Mouse (Mus musculus): ENCODE results near the gene Hoxa6. TPM values are rescaled to one million over a fixed set of nuclear protein-coding genes. Genes with fewer than 3 reads are reported as not detected.

The Hoxa6 gene
- polyA plus RNA-seq, 1 experiment from 2014 or later: 0.33 TPM

GRCm38 (mm10) chr6:52238155-52238545 lies 29.6 kb upstream of the Hoxa6 start:
- H3K4me3 ChIP-seq (ENCODE audit: low read depth, low read length): no peak overlapping the region
- ATAC-seq (ENCODE audit: low FRiP score, low TSS enrichment) (no peak), DNase-seq (ENCODE audit: low spot score) (no peak)
- H3K27ac ChIP-seq (replicated peaks): no peak overlapping the region
- H3K9me3 ChIP-seq (ENCODE audit: control insufficient read depth, low read length): no peaks in the 10 kb centered on the region
- H3K9ac ChIP-seq (ENCODE audit: low read length): no peak overlapping the region
- no peaks in the 10 kb centered on the region for H3K36me3 ChIP-seq (ENCODE audit: control insufficient read depth, insufficient read depth, low read length)
- no peaks in the 10 kb centered on the region for H3K4me1 ChIP-seq (replicated peaks; ENCODE audit: control insufficient read depth, insufficient read depth)
- no peak for TF ChIP-seq EP300 (optimal IDR thresholded peaks at IDR 0.05)
- TF ChIP-seq CTCF (IDR thresholded peaks at IDR 0.05; ENCODE audit: low read depth): no peak
- 4% methylated on average over 7 of the region's 7 CpGs for WGBS
- H3K27me3 ChIP-seq (ENCODE audit: control insufficient read depth, insufficient read depth, low read length): peaks cover 65% of the 10 kb centered on the region
- H3K4me2 ChIP-seq (replicated peaks; ENCODE audit: low read depth): no peak overlapping the region

GRCm38 (mm10) chr6:52237346-52238154 lies 29.0 kb upstream of the Hoxa6 start:
- DNase-seq (ENCODE audit: low spot score) (no peak), ATAC-seq (ENCODE audit: low FRiP score, low TSS enrichment) (no peak)
- 13% methylated on average over 10 of the region's 10 CpGs for WGBS
- H3K4me1 ChIP-seq (replicated peaks; ENCODE audit: control insufficient read depth, insufficient read depth): no peaks in the 10 kb centered on the region
- no peaks in the 10 kb centered on the region for H3K36me3 ChIP-seq (ENCODE audit: control insufficient read depth, insufficient read depth, low read length)
- H3K9ac ChIP-seq (ENCODE audit: low read length): no peak overlapping the region
- no peak overlapping the region for H3K4me3 ChIP-seq (ENCODE audit: low read depth, low read length)
- H3K27me3 ChIP-seq (ENCODE audit: control insufficient read depth, insufficient read depth, low read length): peaks cover 63% of the 10 kb centered on the region
- TF ChIP-seq EP300 (optimal IDR thresholded peaks at IDR 0.05): no peak
- TF ChIP-seq CTCF (IDR thresholded peaks at IDR 0.05; ENCODE audit: low read depth): no peak
- H3K9me3 ChIP-seq (ENCODE audit: control insufficient read depth, low read length): no peaks in the 10 kb centered on the region
- no peak overlapping the region for H3K27ac ChIP-seq (replicated peaks)
- H3K4me2 ChIP-seq (replicated peaks; ENCODE audit: low read depth): no peak overlapping the region

GRCm38 (mm10) chr6:52236806-52237205 lies 28.3 kb upstream of the Hoxa6 start:
- H3K27ac ChIP-seq (replicated peaks): no peak overlapping the region
- no peak for ATAC-seq (ENCODE audit: low FRiP score, low TSS enrichment)
- no peaks in the 10 kb centered on the region for H3K4me1 ChIP-seq (replicated peaks; ENCODE audit: control insufficient read depth, insufficient read depth)
- DNase-seq (ENCODE audit: low spot score): no peak
- no peaks in the 10 kb centered on the region for H3K36me3 ChIP-seq (ENCODE audit: control insufficient read depth, insufficient read depth, low read length)
- H3K9me3 ChIP-seq (ENCODE audit: control insufficient read depth, low read length): no peaks in the 10 kb centered on the region
- TF ChIP-seq EP300 (optimal IDR thresholded peaks at IDR 0.05): no peak
- no peak for TF ChIP-seq CTCF (IDR thresholded peaks at IDR 0.05; ENCODE audit: low read depth)
- H3K9ac ChIP-seq (ENCODE audit: low read length): no peak overlapping the region
- H3K27me3 ChIP-seq (ENCODE audit: control insufficient read depth, insufficient read depth, low read length): peaks cover 60% of the 10 kb centered on the region
- no peak overlapping the region for H3K4me2 ChIP-seq (replicated peaks; ENCODE audit: low read depth)
- no peak overlapping the region for H3K4me3 ChIP-seq (ENCODE audit: low read depth, low read length)
- WGBS: 11% methylated on average over 3 of the region's 3 CpGs

- Histone ChIP-seq H3K4me3 (ENCODE audit: low read depth, low read length) (no peak overlapping the region), H3K4me2 (replicated peaks; ENCODE audit: low read depth) (no peak overlapping the region), H3K4me1 (replicated peaks; ENCODE audit: control insufficient read depth, insufficient read depth) (no peaks in the 10 kb centered on the region), H3K27me3 (ENCODE audit: control insufficient read depth, insufficient read depth, low read length) (peaks cover 55% of the 10 kb centered on the region), H3K9ac (ENCODE audit: low read length) (no peak overlapping the region), H3K27ac (replicated peaks) (no peak overlapping the region), H3K36me3 (ENCODE audit: control insufficient read depth, insufficient read depth, low read length) (no peaks in the 10 kb centered on the region), H3K9me3 (ENCODE audit: control insufficient read depth, low read length) (no peaks in the 10 kb centered on the region)
- DNase-seq (ENCODE audit: low spot score) (no peak), ATAC-seq (ENCODE audit: low FRiP score, low TSS enrichment) (no peak)
- TF ChIP-seq EP300 (optimal IDR thresholded peaks at IDR 0.05) (no peak), CTCF (IDR thresholded peaks at IDR 0.05; ENCODE audit: low read depth) (no peak)
- WGBS: 20% methylated on average over 6 of the region's 6 CpGs
Measured at GRCm38 (mm10) chr6:52235866-52236265, 27.3 kb upstream of the Hoxa6 start.

GRCm38 (mm10) chr6:52235267-52235666 lies 26.7 kb upstream of the Hoxa6 start:
- no peak for ATAC-seq (ENCODE audit: low FRiP score, low TSS enrichment)
- Histone ChIP-seq H3K9ac (ENCODE audit: low read length) (no peak overlapping the region), H3K27ac (replicated peaks) (no peak overlapping the region), H3K9me3 (ENCODE audit: control insufficient read depth, low read length) (no peaks in the 10 kb centered on the region), H3K4me2 (replicated peaks; ENCODE audit: low read depth) (no peak overlapping the region), H3K36me3 (ENCODE audit: control insufficient read depth, insufficient read depth, low read length) (no peaks in the 10 kb centered on the region), H3K4me3 (ENCODE audit: low read depth, low read length) (no peak overlapping the region), H3K27me3 (ENCODE audit: control insufficient read depth, insufficient read depth, low read length) (peaks cover 54% of the 10 kb centered on the region), H3K4me1 (replicated peaks; ENCODE audit: control insufficient read depth, insufficient read depth) (no peaks in the 10 kb centered on the region)
- WGBS: 32% methylated on average over 9 of the region's 9 CpGs
- no peak for TF ChIP-seq EP300 (optimal IDR thresholded peaks at IDR 0.05)
- no peak for TF ChIP-seq CTCF (IDR thresholded peaks at IDR 0.05; ENCODE audit: low read depth)
- no peak for DNase-seq (ENCODE audit: low spot score)

- Histone ChIP-seq H3K27ac (replicated peaks) (no peak overlapping the region), H3K4me1 (replicated peaks; ENCODE audit: control insufficient read depth, insufficient read depth) (no peaks in the 10 kb centered on the region), H3K9ac (ENCODE audit: low read length) (no peak overlapping the region), H3K4me3 (ENCODE audit: low read depth, low read length) (no peak overlapping the region), H3K27me3 (ENCODE audit: control insufficient read depth, insufficient read depth, low read length) (peaks cover 51% of the 10 kb centered on the region), H3K9me3 (ENCODE audit: control insufficient read depth, low read length) (no peaks in the 10 kb centered on the region), H3K36me3 (ENCODE audit: control insufficient read depth, insufficient read depth, low read length) (no peaks in the 10 kb centered on the region), H3K4me2 (replicated peaks; ENCODE audit: low read depth) (no peak overlapping the region)
- ATAC-seq (ENCODE audit: low FRiP score, low TSS enrichment): no peak
- TF ChIP-seq CTCF (IDR thresholded peaks at IDR 0.05; ENCODE audit: low read depth) (no peak), EP300 (optimal IDR thresholded peaks at IDR 0.05) (no peak)
- DNase-seq (ENCODE audit: low spot score): no peak
- WGBS: 2% methylated on average over 55 of the region's 68 CpGs
Measured at GRCm38 (mm10) chr6:52234428-52235140, 26.1 kb upstream of the Hoxa6 start.
